Mouse (Mus musculus) cerebellum, adult 11-12 months (tissue): ENCODE measurements around the gene Cox14.
"Not testable (repeated sequence)": the region's sequence is repeated elsewhere in the genome, so short reads cannot be mapped to it uniquely, and the experiment has no call there.

Experiments
- DNase-seq: peaks from one replicate; pipeline ENCODE4 v3.0.0; 2022

Gene Cox14

DNA sequence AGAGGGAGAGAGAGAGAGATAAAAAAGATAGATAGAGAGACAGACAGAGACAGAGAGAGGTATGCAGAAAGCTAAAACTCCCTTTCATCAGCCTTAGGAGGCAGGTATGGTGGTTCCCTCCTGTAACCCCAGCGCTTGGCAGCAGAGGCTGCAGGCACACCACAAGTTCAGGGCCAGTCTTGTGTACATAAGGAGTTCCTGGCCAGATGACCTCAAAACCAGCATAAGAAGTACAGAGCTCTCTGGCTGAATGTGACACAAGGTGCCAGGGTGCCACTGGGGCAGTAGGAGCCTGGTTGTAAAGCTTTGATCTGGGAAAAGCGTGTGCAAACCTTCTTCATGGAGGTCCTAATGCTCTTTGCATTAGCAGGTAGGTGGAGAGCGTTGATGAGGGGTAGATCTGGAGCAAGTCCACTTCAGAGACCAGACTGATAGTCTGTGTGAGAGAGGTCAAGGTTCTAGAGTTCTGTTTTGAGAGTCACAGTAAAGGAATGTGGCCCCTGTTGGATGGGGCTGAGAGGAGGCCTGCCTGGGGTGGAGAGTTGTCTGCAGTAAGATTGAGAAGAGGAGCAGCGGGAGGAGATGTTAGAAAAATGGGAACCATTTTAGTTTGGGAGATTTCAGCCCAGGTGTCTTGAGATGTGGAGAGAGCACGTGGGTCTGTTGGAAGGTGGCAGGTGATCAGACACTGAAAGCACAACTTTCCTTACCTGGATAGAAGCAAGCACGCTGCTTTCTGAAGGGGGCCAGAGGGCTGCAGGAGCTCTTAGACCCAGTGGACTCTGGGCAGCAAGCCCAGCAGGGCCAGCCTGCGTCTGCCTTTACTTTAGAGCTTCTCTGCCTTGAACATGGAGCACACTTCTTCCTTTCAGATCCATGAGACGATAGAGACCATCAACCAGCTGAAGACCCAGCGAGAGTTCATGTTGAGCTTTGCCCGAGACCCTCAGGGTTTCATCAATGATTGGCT is 14.9 kb upstream of the Cox14 start:
- no peak for DNase-seq

GRCm38 (mm10) chr15:99711491-99711890 is 13.9 kb upstream of the Cox14 start:
- no peak for DNase-seq

GRCm38 (mm10) chr15:99712666-99713559 is 12.5 kb upstream of the Cox14 start:
- DNase-seq, result no peak

DNA sequence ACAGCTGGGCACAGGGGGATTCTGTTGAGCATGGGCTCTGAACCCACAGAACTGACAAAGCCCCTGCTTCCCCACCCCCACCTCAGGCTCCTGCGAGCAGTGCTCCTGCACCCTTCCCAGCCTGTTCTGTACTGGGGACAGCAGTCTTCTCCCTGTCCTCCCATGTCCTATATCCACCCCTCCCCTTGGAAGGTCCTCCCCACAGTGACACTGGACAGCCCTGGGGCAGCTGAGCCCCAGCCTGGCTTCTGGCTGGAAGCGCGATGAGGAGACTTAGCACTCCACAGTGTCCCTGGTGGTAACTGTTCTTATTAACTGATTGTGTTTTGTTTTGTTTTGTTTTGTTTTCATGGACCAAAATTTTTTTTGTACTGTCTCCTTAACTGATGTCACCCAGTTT is 11.8 kb upstream of the Cox14 start:
- no peak for DNase-seq

GRCm38 (mm10) chr15:99714206-99714605 is 11.2 kb upstream of the Cox14 start:
- DNase-seq, result peak; percentile 64

DNA sequence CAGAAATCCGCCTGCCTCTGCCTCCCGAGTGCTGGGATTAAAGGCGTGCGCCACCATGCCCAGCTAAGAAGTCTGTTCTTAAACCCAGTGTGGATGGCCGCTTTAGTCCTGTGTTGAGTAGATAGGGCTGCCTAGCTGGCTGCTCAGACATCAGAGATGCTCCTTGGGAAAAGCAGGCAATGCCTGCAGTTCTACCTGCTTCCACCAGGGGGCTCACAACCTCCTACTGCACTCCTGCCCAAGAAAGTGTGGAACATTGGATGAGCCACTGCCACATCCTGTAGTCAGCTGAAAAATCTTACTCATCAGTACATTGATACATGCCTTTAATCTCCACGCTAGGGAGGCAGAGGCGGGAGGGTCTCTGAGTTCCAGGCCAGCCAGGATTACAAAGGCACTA is 10.6 kb upstream of the Cox14 start:
- DNase-seq, result peak; percentile 88

GRCm38 (mm10) chr15:99715361-99715865 is 10.0 kb upstream of the Cox14 start:
- peak; percentile 68 for DNase-seq

GRCm38 (mm10) chr15:99715982-99716746 is 9.3 kb upstream of the Cox14 start:
- peak; percentile 69 for DNase-seq

GRCm38 (mm10) chr15:99716814-99717213 is 8.6 kb upstream of the Cox14 start:
- DNase-seq, result peak; percentile 51

DNA sequence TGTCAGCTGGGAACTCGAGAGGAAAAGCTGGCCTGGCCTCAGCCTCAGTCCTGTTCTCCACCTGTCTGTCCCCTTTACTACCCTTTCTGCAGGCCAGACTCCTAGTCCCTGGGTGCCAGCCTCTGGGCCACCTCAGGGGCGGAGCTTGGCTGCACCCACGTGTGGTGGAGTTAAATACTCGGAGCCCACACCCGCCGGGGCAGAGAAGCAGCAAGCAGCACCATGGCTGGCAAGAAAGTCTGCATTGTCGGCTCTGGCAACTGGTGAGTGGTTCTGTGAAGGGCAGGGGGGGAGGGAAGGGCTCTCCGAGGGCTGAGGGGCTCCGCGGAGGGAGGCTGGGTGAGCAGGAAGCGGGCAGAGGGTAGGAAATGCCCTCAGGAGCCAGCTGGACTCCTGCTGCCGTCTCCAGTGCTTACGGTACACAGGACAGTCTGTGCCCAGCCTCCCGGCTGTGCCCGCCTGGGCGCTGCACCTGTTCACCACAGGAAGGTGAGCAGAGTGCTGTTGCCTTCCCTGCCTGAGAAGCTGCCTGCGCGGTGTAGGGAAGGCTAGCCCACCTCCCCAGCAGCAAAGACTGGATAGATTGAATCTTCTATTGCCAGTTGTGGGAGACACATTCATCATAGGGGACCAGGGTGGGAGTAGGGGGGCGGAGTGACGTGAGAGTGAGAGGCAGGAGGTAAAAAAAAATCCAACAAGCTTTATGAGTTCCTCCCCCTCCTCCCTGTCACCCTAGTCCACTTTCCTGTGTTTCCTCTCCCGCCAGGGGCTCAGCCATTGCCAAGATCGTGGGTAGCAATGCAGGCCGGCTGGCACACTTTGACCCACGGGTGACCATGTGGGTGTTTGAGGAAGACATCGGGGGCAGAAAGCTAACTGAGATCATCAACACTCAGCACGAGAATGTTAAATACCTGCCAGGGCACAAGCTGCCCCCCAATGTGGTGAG is 7.8 kb upstream of the Cox14 start, which contains the start of gene Gpd1:
Gene Gpd1, plus strand, starts transcription at position 130 of the 949 bp plus-strand sequence.
- DNase-seq, result peak; percentile 94

DNA sequence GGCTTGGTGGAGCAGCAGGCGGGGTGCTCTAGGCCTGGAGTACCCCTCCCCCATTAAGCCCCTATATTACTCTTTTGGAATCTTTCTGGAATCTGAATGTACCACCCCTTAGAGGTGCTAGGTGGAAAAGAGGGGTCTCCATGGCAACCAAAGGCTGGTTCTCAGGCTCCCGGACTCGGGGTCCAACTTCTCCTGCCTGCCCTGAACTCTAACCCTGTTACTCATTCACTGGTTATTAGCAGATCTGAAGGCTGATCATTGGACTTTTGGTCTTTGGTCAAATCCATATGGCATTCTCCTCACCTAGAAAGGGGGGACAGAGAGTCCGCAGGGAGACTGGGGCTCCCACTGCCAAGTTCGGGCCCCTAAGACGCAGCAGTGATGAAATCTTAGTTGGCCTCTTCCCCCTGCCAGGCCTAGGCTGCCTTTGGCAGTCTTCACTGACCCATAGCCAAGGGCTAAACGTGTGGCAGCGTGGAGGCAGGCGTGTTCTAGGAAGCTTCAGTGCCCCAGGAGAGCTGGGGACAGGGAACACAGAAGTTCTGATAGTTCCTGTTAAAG is 6.9 kb upstream of the Cox14 start:
- DNase-seq, result peak; percentile 78

- peak; percentile 52 for DNase-seq
These were observed 5.6 kb upstream of the Cox14 start for GRCm38 (mm10) chr15:99719865-99720264.

DNA sequence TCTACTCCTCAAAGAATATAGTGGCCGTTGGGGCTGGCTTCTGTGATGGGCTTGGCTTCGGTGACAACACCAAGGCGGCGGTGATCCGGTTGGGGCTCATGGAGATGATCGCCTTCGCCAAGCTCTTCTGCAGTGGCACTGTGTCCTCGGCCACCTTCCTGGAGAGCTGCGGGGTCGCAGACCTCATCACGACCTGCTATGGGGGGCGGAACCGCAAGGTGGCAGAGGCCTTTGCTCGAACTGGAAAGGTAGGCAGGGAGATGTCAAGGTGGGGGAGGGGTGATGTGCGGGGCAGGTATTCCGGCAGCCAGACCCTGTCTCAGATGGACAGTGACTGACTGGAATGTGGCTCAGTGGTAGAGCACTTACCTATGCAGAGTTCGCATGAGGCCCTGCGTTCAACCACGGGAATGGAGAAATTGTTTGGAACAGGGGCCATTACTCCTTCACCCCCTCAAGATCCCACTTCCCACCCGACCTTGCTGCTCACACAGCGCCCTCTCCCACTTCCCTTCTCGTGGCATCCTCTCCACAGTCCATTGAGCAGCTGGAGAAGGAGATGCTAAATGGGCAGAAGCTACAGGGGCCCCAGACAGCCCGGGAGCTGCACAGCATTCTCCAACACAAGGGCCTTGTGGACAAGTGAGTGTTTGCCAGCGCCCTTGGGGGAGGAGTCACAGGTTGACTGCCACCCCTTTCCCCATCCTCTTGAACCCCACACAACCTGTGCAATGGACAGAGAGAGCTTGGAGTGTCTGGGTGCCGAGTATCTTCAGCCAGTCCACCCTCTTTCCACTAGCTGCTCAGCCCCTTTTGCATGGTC is 3.3 kb upstream of the Cox14 start:
- peak; percentile 61 for DNase-seq

DNA sequence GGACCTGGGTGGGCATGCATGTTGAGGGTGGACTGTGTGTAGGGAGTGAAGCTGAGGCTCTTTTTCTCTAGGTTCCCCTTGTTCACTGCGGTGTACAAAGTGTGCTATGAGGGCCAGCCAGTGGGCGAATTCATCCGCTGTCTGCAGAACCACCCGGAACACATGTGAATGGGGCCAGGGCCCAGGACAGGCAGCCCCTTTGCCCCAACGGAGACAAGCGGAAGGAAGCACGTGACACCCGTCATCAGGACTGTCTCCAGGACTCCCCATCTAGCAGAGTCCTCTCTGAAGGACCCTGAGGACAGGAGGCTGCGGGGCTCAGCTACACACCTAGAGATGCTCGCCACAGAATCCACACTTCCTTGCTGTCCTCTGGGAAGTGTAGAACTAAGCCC is 2.3 kb upstream of the Cox14 start:
- DNase-seq, result peak; percentile 53

DNA sequence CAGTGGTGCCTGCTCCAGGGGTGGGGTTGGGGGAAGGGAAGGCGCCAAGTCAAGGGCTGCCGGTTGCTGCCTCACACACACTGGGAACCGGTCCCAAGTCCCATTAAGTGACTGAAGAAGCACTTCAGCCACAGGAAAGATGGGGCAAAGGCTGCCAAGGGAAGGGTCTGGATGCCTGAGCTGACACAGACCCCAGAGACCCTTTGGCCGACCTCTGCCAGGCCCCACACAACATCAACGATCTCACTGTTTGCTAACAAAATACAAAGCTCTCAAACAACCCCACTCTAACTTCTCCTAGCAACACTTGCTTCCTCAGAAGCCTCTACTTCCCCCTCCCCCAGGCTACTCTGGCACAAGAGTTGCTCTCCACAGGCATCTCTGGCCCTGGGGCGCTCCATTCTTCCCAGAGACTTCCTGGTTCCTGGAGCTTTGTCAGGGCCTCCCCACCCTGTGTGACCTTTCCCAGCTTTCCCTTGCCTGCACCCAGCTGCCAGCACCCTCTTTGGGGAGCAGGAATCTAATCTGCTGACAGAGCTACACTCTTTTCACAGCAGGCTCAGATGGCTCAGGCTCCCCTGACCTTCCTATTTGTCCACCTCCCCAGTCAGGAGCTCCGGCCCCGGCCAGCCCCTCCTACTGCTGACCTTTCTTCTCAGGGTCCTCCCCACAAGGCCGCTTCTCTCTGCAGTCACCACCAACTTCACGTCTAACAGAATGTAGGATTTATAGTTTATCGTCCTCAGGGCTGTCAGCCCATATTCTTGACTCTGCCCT is 1.7 kb upstream of the Cox14 start:
- peak; percentile 78 for DNase-seq

- DNase-seq, result peak; percentile 84
These were observed 961 bp upstream of the Cox14 start for GRCm38 (mm10) chr15:99724292-99725021.

GRCm38 (mm10) chr15:99726549-99726948 is 1.1 kb downstream of the Cox14 start:
- DNase-seq, result peak; percentile 41

DNA sequence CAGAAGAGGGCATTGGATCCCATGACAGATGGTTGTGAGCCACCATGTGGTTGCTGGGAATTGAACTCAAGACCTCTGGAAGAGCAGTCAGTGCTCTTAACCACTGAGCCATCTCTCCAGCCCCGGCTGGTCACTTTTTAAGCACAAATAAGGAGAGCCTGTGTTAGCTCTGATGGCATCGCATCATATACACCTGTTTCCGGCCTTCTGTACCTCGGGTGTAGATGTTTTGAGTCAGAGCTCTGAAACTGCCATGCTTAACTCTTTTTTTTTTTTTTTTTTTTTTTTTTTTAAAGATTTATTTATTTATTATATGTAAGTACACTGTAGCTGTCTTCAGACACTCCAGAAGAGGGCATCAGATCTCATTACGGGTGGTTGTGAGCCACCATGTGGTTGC is 1.6 kb downstream of the Cox14 start:
- DNase-seq, result not testable (repeated sequence)
